Mouse (Mus musculus): Measurements from ENCODE around the gene P2ry2. TPM values are rescaled to one million over a fixed set of nuclear protein-coding genes. Genes with fewer than 3 reads are reported as not detected.

Gene P2ry2
- total RNA-seq, 4 experiments from 2014 or later: 1.4 to 6.4 (median 3.0) TPM

DNA sequence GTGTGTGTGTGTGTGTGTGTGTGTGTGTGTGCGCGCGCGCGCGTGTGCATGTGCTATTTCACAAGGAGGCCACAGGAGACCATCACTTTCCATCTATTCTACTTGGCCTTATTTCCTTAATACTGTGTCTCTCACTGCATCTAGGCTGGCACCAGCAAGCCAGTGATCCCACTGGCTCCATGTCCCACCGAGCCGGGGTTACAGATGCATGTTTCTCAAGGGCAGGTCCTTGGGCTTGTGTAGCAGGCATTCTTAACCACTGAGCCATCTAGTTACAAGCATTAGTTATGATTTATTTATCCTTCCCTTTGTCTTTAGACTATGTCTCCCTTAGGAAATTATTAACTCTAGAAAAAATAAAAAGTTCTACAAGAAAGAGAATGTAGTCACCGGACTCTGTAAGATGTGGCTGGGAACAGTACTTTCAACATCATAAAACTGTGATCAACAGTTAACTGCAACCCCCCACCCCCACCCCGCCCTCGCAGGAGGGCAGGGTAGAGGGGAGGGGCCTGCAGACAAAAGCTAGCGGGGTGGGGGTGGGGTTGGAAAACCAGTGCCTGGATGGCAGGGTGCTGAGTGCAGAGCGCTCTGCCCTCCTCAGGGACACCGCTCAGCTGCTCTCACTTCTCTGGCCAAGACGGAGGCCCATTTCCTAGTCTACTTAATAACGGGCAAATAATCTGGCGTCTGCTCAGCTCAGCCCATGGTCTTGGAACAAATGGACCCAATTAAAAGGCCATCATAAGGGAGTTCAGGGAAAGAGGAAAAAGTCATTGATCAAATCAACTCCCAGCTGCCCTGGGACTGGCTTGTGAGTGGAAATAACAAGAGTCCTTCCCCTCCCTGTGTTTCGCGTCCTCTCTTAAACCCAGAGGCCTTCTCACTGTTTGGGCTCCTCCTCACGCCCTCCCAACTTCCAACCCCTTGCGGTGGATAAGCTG, 27.9 kb downstream of the P2ry2 start:
- no peak for DNase-seq

DNA sequence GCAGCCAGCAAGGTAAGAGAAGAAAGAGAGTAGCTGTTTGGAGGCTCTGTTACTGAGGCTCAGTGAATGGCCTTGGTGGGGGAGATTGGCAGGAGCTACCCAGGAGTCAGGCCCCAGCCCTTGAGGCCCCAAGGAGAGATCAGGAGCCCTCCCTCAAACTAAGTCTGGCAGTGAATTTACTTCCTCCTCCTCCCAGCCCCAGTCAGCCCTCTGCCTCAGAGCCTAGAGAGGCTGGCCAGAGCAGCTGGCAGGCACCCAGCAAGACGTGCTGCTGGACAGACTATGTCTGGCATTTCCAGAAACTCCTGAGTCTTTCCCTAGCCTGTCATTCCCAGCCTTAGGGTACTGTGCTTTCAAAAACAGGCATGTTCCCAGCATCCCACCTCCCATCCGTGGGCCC, 33.5 kb downstream of the P2ry2 start:
- DNase-seq: no peak

DNA sequence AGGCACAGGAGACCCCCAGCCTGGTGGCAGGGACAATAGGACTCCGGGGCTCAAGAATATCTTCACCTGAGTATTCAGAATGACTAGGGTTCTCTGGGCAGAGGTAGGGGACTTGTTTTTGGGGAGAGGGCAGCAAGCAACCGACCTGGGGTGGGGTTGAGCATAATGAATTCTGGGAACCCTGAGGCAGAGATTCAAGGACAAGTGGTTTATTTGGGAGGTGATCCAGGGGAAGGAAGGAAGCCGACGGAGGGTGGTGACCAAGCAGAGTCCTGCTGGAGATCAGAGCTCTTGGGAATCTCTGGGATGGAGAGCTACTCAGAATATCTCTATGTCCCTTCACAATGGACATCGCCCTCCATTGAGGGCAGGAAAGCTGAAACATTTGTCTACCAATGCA, 34.5 kb downstream of the P2ry2 start:
- no peak for DNase-seq

DNA sequence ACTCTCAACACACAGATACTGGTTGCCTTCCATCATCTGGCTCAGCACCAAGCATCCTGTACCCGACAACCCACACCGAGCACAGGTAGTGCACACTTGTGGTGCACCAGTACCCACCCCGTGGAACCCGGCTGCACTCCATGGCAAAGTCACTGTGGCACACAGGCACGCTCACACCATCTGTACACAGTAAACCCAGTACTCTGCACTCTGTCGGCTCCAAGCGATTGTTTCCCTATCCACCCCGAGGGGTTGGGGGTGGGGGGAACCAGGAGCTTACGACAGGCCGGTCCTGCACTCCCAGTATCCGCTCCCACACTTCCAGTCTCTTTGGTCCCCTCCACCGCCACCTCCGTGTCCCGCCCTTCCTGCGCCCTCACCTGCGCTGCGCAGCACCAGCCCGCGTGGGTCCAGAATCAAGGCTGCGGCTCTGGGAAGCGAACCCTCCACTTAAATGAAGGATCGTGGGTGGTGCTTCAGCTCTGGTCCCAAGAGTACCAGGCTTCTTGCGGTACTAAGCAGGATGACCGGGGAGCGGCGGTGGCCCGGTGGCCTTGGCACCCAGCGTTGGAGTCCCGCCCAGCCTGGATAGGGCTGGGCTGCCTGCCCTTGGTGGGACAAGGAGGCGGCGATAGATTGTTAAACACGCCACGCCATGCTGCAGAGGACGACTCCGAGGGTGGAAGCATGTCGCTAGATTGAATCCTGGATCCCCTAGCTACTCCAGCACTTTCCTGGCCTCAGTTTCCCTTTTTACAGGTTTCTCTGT, 38.3 kb downstream of the P2ry2 start, which contains the start of gene P2ry6:
TSS of gene P2ry6 (minus strand) at position 515 of the 769 bp plus-strand sequence.
- peak; percentile 51 for DNase-seq

DNA sequence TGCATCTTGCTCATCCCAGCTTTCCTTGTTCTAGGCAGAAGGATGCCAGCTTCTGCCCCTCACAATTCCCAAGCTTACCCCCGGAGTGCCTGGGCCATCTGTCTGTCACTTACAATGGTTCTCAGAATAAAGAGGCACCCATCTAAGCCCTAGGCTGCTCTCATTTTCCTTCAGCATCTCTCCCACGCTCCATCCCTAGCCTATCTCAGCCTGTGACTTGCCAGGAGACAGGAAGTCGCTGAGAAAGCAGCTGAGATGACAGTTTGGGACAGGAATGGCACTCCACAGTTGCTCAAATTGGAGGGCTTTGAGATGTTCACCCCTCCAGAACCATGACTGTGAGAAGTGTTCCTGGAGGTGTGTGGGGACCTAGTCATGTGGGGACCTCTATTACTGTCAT, 39.8 kb downstream of the P2ry2 start:
- DNase-seq: no peak

DNA sequence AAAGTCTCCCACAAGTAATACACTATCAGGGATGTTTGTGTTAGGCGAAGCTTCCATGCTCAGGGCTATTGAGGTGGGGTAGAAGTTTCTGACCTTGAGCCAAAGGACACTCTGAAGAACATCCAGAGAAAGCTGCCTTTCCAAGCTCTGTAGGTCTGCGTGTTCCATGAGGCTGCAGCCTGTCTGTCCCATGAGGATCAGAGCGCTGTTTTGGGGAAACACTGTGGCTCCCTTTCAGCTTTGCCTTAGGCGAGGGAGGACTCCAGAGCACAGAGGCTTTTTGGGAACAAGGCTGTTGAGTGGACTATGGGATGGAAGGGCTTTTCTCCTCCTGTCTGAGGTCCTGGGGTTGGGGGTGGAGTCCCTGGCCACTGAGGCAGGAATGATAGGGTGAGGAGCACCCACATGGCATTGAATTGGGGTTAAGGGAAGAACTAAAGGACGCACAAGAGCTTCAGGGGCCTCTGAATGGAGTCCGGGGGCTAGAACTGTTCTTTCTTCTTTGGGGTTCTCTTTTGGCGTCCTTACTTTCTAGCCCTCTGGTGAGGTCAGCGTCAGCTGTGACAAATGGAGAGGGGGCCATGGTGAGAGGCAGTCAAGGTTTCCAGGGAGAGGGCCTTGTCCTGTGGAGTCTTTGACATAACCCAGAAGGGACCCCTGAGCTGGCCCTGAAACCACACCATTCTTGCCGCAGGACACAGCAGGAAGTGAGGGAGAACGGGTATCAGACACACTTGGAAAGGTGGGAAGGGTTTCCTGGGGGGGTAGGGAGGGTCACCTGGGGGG, 43.6 kb downstream of the P2ry2 start:
- no peak for DNase-seq

DNA sequence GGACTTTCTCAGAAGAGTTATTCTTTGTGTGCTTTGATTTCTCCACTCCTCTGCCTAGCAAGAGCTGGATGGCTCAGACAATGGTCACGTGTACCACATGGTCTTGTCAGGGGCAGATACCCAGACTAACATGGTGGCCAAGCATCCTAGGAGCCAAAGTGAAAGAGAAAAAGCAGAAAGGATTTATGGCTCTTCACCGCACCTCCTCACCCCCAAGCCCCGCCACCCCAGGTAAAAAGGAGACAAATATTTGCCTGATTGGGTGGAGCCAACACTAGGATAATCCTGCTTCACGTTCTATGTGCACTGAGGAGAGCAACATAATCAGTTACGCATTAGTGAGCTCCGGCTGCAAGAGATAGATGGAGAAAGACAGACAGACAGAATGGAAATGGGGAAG, 44.3 kb downstream of the P2ry2 start:
- no peak for DNase-seq

DNA sequence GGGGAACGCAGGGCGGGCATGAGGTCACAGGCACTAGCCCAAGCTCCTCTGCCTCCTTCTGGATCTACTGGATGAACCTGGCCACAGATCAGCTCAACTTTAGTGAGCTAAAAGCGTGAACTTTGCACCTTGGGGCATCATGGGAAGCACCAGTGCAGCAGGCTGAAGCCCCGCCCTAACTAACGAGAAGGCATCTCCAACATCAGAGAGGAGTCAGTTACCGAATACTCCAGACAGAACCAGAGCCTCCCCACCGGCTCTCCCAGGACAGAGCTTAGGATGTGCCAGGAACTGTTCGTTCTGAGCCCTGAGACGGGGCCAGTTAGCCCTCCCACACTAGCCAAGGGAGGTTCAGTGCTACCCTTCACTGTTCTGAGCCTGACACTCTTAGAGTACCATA, 44.8 kb downstream of the P2ry2 start:
- no peak for DNase-seq

DNA sequence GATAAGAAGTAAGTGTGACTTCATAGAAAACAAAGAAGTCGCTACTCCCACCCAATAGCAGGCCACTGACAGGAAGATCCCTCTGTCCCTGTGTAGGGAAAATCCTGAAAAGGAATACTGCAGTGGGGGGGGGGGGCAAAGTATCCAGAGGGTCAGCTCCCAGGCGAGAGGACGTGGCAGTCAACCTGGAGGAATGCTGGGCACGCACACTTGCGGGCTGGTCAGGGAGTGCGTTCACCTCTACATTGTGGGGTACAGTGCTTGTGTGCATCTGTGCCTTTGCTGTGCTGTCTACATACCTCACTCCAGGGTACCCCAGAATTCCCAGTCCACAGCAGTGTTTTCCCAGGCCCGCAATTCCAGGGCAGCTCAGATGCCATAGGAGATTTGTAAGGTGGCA, 46.7 kb downstream of the P2ry2 start:
- no peak for DNase-seq

DNA sequence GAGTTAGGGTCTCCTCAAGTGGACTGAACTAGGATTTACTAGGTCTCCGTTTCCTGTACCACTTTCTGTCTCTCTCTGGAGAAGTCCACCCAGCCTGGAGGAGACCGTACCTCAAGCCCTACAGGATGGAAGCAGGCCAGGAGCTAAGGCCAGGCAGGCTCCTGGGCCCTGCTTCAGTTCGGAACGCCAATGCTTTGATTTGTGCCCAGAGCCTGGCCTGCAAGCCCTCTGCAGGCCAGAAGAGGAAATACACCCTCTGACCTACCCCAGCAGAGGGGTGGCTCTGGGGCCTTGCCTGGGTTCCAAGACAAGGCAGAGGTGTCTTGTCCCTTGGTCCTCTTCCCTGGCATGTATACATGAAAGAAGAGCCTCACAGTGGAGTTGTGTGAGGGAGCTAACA, 47.6 kb downstream of the P2ry2 start:
- DNase-seq: no peak

DNA sequence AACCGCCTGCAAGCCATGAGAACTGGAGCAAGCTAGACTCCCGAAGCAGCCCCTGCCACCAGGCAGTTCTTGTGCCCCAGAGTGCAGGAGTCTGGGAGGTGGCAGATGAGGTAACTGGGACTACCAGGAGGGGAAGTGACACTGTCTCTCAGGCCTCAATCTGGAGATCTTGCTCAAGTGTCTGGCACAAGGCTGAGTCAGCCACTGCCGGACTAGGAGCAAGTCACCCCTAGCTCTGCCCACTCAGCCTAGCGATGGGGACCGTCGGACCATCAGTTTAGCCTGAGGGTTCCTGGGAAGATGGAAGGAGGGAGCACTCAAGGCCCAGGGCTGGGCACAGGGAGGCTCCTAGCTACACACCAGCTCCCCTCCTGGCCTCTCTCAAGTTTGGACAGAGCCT, 48.4 kb downstream of the P2ry2 start:
- DNase-seq: no peak

DNA sequence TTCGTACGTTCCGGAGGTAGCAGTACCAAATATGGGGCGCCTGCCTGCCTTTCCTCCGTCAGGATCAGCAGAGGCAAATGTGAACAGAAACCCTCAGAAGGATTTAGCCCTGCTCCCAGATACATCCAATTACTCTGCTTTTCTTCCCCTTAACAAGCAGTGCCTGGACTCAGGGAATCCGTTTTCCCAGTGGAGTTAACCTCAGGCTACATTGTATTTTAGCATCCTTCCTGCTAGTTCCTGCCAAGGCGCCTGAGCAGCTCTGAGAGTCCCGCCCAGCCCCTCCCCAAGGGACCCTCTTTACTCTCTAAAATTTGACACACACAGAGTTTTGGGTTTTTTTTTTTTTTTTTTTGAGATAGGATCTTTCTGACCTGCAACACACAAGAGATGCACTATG, 49.3 kb downstream of the P2ry2 start:
- DNase-seq: no peak

DNA sequence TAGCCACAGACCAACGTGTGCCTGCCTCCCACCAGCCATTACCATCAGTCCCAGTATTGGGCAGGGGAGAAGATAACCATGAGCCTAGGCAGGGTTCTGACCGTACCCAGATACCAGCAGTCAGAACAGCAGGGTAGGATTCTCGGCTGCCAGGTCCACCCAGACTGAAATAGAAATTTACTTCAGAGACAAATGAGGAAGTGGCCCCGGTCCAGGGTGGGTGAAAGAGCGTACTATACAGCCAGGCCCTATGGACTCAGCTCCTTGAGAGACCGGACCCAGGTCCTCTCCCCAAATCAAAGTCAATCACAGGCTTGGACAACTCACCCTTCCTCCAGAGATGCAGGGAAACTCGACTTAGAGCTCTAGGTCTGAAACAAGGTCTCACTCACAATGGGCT, 51.5 kb downstream of the P2ry2 start:
- no peak for DNase-seq

DNA sequence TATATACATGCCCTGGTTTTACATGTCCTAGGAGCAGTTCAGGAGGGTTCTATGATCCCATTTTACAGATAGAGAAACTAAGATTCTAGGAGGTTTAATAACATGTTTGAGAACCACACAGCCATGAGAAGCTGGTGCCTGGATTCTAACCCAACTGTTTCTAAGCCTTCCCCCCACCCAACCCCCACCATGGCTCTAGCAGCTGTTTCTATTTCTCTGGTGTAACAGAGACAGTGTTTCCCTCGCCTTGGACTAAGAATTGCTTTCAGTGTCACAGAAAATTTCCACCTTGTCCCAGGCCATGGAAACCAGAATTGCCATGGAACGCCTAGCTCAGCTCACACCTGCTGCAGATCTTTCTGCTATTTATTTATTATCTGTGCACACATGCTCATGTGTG, 52.2 kb downstream of the P2ry2 start:
- no peak for DNase-seq

DNA sequence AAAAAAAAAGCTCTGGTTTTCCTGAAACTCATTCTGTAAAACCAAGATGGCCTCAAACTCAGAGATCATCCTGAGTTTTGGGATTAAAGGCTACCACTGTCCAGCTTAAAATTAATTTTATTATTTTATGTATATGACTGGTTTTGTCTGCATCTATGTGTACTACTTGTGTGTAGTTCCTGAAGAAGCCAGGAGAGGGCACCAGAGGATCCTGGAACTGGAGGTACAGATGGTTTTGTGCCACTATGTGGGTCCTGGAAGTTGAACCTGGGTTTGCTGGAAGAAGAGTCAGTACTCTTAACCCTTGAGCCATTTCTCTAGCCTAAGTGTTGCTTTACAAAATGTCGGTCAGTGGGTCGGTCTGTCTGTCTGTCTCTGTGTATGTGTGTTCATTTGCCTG, 54.2 kb downstream of the P2ry2 start:
- DNase-seq: no peak

DNA sequence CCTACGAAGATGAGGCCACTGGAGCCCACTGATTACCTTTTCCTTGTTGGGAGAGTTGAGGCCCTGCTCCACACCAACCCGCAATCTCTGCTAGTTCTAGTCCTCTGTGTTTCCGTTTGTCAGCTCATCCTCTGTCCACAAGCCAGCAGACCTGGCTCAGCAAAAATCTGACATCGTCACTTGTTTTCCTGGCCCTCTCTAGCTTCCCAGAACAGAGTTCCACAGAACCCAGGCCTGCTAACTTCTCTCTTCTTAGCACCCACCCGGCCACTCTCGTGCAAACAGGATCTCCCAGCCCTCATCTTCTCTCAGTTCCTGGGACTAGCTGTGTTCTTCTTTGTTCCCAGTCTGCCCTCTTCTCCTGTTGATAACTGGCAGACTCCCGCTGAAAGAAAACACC, 60.0 kb downstream of the P2ry2 start:
- no peak for DNase-seq

DNA sequence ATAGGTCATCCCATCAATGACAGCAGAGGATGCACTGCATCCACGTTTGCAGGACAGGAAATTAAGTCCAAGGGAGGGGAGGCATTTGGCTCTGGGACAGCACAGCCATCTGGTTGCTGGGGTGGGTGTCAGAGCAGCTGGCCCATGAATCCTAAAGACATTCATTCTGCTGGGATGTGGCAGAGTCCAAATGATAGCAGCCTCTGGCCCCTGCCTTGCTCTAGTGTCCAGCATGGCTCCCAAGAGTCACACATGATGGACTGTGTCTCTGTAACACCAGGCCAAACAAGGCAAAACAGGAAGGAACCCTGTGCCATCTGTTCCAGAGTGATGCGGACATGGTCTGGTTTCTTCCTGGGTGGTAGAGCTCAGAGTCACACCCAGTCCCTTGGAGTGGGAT, 60.8 kb downstream of the P2ry2 start:
- no peak for DNase-seq

DNA sequence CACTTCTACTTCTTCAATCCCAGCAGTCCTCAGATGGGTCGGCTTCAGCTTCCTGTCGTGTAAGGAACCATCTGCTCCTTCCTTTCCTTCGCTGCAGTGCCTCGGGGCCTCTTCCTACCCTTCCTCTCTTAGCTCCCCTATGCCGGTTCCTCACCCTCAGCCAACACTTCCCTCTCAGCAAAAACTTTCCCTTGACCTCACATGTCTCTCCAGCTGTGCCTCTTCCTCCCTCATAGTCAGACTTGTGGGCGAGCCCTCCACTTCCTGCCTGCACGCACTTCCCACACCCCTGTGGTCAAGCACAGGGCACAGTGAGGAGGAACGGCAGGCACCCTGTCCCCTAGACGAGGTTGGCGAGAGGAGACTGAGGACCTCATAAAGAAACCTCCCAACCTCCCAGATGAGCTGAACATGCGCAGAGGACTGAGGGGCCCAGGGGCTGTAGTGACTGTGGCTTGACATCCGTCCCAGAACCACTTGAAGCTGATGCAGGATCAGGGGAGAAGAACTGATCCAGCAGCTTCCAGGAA, 62.1 kb downstream of the P2ry2 start:
- no peak for DNase-seq

DNA sequence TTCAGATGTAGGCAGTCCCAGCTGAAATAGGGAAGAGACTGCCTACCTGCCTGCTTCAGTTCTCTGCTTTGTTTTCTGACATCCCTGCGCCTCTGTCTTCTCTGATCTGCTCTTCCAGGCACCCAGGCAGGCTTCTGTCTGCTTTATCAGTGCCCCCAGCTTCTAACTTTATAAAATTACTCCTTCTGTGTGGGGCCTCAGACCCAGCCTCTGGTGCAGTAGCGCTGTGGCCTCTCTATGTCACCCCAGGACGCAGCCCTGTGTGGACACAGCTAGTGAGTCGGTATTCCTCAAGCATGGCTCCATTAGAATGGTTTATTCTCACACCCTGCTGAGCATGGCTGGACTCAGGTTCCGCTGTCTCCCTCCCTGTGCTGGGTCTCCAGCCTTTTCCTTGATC, 62.6 kb downstream of the P2ry2 start:
- no peak for DNase-seq

Measured in adrenal gland, adult 8-10 months (tissue).